Mouse (Mus musculus) gastrocnemius, postnatal 36 days (tissue): ENCODE measurements at regions not wholly inside any gene's neighbourhood (a gene's known extent, or its start where the extent isn't known, plus 50 kb on each side); places are given as distances from the start of the nearest gene placed in this dataset.

Experiments
- DNase-seq, 2 experiments: peaks; one replicate each; pipeline ENCODE4 v3.0.0; 2022
- intact Hi-C: fragments of 180-260 bp; cut with DNase I; formaldehyde crosslinking; loops from one replicate; pipeline ENCODE4 v1.15.1; 2025

DNA sequence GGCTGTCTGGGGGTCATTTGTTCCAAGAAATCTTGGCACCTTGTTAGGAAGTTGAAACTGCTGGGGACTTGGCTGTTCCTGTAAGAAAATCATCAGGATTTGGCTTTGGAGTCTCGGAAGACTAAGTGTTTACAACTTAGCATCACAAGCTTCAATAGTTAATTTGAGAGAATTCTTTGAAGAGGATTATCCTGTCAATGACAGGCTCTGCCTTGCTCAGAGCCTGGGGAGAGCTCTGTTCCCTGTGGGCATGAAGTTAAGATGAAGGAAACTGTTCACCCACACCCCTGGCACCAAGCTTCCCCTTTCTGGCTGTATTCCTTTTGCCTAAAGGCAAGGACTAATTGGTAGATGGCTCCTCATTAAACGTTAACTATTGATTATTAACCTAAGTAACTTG, 215.5 kb upstream of the Daam1 start:
- DNase-seq: no peak
- intact Hi-C loops: no loop called here

DNA sequence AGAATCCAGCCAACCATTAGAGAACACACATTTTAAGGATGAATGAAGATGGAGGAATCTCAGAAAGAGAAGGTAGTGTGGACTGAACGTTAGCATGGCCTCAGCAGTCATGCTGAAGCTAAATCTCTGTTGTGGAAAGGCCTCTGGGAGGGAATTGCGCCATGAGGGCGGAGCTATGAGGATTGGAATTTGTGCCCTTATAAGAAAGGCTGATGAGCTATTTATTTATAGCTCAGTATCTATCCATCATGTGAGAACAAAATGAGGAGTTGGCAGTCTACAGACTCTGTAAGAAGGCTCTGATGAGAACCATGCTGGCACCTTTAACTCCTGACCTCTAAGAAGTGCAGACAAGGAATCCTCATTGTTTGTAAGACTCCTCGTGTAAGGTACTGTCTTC, 214.8 kb upstream of the Daam1 start:
- DNase-seq: no peak
- intact Hi-C loops: no loop called here

DNA sequence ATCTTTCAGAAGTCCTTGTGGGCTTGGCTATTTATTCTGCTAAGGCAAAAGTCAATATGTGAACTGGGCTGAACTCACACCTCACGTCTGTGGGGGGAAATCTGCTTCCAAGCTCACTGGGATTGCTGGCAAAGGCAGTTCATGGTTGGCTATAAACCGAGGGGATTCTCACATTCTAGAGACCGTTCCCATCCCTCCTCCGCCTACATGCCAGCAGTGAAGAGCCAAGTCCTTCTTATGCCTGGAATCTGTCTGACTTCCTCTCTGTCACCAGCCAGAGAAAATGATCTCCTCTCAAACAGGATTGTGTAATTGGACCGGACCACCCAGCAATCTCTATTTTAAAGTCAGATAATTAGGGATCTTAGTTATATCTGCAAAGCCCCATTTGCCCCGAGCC, 212.4 kb upstream of the Daam1 start:
- intact Hi-C loops: no loop called here
- DNase-seq: no peak

DNA sequence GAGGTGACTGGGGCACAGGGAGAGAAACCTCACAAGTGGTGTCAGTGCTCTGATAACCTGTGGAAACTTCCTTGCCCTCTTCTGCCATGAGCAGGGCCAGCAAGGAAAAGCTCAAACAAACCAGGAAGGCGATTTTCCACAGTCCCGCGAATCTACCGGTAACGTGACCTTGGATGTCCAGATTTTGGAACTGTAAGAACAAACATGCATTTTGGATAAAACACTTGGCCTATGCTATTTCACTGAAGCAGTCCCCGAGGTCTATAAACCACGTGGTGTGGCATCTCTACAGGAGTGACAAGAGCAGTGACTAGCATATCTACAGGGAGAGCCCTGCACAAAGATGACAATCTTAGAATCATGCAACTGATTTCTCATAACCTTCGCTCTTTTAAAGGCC, 211.9 kb upstream of the Daam1 start:
- DNase-seq: no peak
- intact Hi-C loops: no loop called here

DNA sequence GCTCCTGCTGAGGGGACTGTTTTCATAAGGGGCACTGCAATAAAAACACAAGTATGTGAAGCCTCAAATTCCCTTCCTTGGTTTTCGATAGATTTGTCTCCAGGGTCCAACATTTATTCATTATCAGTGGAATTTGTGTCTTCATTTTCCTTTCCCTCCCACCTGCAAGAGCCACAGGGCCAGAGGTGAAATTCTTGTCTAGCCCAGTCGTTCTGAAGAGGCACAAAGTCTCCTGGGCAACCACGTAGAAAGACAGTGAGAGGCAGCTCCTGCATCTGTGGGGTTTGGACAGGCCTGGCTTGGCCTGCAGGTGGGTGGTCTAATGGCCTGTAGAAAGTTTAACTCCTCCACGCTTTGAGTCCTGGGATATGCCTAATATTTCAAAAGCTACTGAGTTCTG, 211.3 kb upstream of the Daam1 start:
- intact Hi-C loops: no loop called here
- no peak for DNase-seq

DNA sequence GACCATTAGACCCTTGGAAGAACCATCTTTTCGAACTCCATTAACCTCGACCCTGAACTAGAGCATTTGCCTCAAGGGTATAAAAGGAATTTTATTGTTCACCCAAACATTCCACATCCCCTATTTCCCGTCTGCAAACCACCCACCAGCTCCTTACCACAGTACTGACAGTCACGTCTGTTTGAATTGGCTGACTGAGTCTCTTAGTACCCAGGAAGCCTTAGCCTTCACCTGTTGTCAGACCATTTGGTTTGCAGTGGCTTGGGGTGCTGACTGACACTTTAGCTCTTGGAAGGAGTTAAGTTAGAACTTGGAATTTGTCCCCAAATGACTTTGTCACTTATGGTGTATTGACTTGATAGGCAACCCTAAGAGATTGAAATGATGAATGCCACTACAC, 209.3 kb upstream of the Daam1 start:
- intact Hi-C loops: loop anchor here (5.0 kb wide), 1 partner anchor 99 kb away; no protein-coding TSS in a partner anchor
- no peak for DNase-seq

DNA sequence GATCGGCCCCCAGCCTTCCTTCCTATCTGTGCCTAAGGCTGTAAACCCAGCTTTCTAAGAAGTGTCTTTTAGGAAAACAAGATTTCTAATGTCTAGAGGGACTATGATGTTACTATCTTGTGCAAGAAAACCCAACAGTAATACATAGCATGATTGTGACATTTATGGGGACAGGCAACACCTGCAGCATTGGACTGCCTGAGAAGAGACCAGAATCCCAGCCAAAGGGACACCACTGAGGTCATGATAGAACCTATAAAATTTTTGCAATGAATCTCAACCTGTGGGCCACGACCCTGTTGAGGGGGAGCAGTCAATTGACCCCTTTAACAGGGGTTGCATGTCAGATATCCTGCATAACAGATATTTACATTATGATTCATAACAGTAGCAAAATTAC, 208.1 kb upstream of the Daam1 start:
- intact Hi-C loops: loop anchor here (5.0 kb wide), 1 partner anchor 100 kb away; no protein-coding TSS in a partner anchor
- no peak for DNase-seq

DNA sequence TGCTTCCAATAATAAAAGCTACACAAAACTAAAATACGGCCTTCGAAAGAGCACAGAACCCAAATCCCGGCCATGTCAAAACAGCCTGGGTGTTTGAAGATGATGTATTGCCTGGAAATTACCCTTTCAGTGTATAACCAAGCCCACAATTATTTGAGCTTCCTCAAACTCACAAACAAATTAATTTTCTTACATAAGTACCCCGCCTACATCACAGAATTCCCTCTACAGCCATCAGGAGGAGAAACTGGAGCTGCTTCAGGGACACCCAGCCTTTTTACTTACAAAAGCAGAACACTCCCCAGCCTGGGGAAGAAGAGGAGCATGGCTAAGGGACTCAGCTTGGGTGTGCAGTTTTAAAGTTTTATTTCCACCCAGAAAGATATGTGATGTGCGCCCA, 207.6 kb upstream of the Daam1 start:
- DNase-seq: no peak
- intact Hi-C loops: loop anchor here (5.0 kb wide), 1 partner anchor 101 kb away; no protein-coding TSS in a partner anchor

DNA sequence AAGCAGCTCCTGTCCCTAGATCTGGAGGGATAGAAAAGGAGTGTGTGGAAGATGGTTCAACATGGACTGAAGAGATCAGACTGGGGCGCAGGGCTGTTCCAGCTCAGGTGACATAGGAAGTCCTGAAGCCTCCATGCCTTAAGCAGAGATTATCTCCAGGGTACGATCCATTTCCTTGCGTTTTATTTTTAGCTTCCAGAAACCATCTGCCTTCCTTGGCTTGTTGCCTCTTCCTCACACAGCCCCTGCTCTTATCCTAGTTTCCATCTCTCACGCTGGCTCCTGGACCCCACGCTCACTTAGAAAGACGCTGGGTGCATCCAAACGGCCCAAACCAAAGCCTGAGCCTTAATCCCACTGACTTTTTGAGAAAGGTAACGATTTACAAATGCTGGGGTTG, 206.8 kb upstream of the Daam1 start:
- no peak for DNase-seq
- intact Hi-C loops: loop anchor here (5.0 kb wide), 1 partner anchor 102 kb away; no protein-coding TSS in a partner anchor

DNA sequence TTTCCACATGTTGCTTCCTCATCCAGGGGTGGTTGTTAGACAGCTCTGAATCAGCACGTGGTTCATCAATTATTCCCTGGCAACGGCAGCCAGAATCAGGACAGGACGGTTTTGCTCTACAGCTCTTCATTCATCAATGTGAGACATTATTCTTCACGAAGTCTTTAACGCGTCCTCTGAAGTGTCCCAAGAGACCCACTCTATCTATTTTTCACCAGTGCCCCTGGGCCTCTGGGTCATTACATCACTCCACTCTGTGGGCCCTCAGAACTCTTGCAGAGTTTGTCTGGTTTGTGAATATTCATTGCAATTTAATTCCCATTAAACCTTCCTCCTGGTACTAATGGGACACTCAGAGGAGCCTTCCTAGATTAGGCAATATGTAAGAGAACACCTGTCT, 206.2 kb upstream of the Daam1 start:
- DNase-seq: no peak
- intact Hi-C loops: loop anchor here (5.0 kb wide), 1 partner anchor 102 kb away; no protein-coding TSS in a partner anchor

DNA sequence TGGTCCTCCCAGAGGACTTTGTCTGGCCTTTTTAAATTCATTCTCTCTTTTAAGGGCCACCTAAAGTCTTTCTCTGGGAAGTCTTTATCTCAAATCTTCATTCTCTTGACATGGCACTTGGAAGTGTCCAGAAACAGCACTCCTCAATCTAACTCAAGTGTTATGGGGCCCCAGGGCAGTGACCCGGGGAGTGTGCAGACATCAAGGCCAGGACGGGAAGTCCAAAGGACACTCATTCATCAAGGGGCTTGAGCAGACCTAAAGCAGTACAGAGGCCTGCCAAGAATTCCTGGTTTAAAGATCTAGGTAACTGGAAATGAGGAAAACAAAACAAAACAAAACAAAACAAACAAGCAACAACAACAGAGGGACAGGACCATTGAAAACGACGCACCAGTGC, 205.8 kb upstream of the Daam1 start:
- intact Hi-C loops: no loop called here
- no peak for DNase-seq

DNA sequence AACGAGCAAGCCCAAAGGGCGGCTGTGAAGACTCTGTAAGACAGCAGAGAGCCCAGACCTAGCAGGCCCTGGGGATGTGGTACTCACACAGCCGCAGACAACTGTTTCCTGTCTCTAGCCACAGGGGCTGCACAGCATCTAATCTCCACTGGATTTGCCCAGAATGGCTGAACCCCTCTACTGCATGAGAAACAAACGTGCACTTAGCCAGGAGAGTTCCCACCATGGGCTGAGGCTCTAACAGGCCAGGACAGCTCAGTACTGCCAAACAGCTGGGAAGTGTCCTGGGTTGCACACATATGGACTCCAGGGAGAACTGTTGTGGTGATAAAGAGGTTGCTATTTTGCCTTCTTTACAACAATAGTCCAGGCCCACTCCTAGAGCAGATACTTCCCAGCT, 204.1 kb upstream of the Daam1 start:
- intact Hi-C loops: no loop called here
- peak in 1 of 2 experiments; percentile 40 for DNase-seq

DNA sequence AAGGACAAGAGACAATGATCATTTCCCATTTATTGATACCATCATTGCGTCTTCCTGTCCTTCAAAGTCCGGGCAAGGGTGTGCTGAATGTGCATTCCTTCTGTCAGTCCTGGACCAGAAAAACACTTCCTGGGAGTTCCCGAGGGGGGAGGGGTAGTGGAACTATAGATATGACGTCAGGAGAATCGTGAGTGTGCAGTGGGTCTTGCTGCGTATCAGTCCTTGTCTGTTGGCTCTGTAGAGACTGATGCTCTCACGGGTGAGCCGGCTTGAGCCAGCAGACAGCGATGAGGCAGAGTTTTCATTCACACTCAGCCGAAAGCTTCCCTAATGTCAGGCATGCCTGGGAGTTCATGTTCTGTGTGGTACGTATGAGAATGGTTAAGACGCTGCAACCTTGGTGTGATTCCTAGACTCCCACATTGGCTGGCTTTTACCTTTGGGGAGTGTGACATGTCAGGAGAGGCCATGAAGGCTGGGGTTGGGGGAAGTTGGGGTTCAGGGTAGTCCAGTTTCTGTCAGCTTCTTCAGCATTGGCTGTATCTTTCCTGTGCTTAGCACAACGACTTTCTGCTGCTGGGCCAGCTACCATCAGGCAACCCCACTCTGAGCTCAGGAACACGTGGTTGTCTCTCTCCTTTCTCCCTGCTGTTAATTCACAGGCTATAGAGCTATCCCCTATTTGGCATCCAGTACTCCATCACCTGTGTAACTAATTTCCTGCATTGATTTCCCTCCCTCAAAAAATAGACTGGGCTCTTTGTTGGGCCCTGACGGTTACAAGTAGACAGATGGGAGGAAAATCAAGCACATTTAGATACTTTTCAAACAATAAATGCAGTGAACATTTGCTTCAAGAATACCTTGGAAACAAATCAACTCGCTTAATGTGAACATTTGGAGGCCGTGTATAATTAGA, 203.2 kb upstream of the Daam1 start:
- intact Hi-C loops: no loop called here
- DNase-seq: no peak

DNA sequence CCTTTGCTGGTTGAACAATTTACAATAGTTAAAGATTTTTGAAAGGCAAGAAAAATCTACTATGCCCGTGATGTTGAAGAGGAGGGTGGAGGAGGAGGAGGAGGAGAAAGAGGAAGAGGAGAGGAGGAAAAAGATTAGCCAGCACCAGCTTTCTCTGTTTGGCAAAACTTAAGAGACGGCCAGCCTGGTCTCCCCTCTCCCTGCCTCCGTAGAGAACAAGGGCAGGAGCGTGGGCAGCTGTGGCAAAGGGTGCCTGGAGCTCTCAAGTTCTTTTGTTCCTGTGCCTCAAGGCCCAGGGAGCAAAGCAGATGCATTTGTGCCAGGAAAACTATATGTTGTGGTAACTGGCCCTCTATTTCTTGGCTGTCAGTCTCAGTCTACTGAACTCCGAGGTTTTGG, 202.5 kb upstream of the Daam1 start:
- intact Hi-C loops: no loop called here
- no peak for DNase-seq

DNA sequence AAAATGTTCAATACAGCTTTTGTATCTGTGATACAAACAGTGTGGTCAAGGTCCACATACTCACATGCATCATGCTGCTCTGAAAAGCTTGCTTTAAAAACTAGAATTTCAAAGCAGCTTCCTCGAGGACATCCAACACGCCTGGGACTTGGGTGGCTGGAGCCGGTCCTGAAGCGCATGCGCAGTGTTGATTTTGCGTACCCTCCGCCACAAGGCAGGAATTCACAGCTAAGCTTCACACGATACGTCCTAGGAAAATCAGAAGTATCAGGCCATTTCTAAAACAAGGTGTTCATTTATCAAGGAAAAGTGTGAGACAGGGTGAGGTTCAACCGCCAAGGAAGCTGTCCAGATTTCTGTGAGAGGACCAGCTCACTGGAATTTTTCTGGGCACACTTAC, 202.1 kb upstream of the Daam1 start:
- intact Hi-C loops: no loop called here
- DNase-seq: no peak

DNA sequence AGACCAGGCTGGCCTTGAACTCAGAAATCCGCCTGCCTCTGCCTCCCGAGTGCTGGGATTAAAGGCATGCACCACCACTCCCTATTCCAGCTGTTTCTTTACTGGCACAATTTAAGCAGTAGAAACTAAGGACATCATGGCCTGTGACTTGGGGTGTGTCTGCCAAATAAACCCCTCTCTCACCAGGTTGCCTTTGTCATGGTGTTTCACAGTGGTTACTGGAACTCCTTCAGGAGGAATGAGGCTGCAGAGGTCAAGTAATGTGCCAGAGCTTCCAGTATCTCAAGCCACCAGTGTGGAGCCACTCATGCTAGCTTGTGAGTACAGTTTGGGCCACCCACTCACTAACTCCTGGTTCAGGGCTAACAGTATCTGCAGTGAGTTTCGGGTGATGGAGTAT, 200.5 kb upstream of the Daam1 start:
- intact Hi-C loops: no loop called here
- DNase-seq: no peak

DNA sequence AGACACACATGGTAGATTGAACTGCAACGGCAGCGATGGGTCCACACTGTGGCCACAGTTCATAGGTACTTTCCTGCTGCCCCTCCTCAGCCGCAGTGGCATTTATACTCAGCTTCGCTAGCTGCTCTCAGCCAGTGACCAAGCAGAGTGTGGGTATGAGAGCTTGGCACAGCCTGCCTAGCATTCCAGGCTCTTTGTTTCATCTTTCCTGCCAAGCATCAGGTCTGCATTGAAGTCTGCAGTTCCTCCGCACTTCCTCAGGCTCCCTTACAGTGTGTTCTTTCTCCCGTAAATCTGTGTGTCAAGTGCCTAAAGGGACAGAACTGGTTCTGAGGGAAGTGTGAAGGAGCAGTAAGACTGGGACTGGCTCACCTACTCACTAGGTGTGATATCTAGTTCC, 194.6 kb upstream of the Daam1 start:
- intact Hi-C loops: no loop called here
- DNase-seq: no peak

DNA sequence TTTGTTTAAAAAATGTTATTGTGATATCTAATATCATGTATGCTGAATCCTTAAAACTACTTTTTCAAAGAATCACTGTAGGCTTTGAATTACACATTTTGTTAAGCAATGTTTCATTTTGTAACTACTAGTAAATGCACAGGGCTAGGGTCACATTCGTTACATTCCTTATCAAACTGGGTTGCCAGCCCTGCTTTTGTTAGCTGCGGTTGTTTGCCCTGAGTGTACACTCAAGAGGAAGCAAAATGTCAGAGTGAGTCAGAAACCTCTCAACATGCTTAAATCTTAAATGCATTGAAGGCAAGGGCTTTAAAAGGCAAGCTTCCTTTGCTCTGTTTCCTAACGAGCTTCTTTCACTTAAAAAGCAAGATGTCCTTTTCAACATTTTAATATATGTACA, 193.6 kb upstream of the Daam1 start:
- intact Hi-C loops: no loop called here
- no peak for DNase-seq

DNA sequence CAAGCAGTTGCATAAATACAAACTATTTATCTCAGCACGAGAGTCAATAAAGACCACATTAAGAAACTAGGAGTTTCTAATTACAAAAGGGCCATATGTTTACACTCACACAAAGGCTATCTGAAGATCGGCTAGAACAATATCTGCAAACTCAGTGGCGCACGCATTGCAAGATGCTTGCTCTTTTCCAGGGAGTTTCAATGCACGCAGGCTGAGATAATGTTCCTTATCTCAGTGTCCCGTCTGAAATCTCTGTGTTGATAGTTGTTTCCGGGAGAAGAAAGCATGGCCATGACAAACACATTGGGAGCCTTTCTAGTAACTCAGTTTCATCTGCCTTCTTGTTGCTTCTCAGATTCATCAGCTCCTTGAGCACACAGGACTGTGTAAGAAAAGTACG, 192.6 kb upstream of the Daam1 start:
- intact Hi-C loops: no loop called here
- DNase-seq: no peak

DNA sequence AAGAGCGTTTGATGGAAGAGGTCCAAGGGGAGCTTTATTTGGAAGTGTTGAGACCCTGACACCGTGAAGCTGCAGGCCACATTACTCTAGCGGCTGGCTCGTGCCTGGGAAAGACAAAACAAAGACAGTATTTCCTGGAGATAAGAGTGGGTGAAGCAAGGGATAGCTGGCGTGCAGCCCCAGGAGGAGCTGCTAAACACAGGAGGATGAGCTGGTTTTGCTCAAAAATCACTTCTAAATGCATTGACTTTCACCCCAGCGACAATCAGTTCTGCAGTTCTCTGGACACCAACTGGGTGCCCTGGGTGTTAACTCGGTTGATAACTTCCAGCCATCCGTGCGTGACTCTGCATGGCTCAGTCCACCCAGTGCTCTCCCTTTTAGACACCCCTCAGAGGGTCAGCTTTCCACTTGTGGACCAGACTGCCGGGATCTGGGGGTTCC, 190.8 kb upstream of the Daam1 start:
- intact Hi-C loops: no loop called here
- no peak for DNase-seq

DNA sequence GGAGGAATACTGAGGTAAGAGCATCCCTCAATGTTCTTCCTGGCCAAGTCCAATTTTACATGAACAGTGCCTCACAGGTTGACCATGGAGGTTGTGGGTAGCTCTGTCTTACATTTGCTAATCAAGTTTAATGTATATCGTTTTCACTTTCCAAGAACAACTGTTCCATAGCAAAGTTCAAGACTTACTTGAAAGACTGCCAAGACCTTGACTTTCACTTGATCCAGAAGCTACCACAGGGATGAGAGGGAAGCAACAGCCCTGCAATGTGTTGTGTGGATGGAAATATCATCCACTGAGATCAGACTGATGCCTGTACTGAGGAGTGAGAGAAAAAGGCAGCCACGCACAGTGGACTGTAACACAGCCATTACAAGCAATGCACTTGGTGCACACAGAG, 189.4 kb upstream of the Daam1 start:
- intact Hi-C loops: no loop called here
- DNase-seq: no peak

DNA sequence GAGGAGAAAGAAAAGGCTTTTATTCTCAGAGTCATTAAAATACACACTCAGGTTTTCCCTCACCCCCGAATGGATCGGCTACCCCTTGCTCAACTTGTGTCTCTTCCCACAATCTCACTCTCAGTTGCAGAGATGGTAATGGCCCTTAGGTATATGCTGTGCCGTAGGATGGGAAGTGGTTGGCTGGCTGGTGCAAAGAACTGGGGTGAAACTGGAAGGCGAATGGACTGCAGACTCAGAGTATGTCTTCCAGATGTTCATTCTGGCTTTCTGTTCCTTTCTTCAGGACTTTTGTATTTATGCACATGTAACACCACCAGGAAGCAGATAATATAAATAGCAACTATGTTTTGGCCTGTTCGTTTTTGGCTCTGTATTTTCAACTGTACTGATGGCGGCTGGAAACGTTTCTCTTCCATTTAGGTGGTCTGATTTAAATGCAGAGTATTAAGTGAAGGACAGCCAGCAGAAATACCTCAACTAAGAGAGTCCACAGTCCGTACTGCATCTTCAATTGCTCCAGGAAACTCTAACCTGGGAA, 188.0 kb upstream of the Daam1 start:
- no peak for DNase-seq
- intact Hi-C loops: no loop called here
